Mouse (Mus musculus) v-Abl transformed pro-B cells (cell line): ENCODE data around the gene Cp.
"Not testable (repeated sequence)": the region's sequence is repeated elsewhere in the genome, so short reads cannot be mapped to it uniquely, and the experiment has no call there.

ENCODE experiments used
- in situ Hi-C, 2 experiments: fragments of 400-800 bp; cut with MboI; formaldehyde crosslinking; loops; one replicate each; pipeline ENCODE4 v1.15.1; 2025; ENCODE audit not compliant: unreplicated experiment in 2 of 2

The Cp gene

GRCm38 (mm10) chr3:19956885-19957284, at the start of gene Cp:
Cp (plus strand) TSS chr3:19957054.
- in situ Hi-C loops, result no loop called here

- in situ Hi-C loops, result no loop called here
Measured at GRCm38 (mm10) chr3:19948552-19948951, 8.3 kb upstream of the Cp start.

- in situ Hi-C loops, result not testable (repeated sequence)
Measured at GRCm38 (mm10) chr3:19949401-19949800, 7.5 kb upstream of the Cp start.

- in situ Hi-C loops, result no loop called here
Measured at GRCm38 (mm10) chr3:19953425-19953824, 3.4 kb upstream of the Cp start.

GRCm38 (mm10) chr3:19953865-19954264, 3.0 kb upstream of the Cp start:
- in situ Hi-C loops, result no loop called here

GRCm38 (mm10) chr3:19958031-19958430, 1.2 kb downstream of the Cp start:
- in situ Hi-C loops, result no loop called here

GRCm38 (mm10) chr3:19958983-19959382, 2.1 kb downstream of the Cp start:
- in situ Hi-C loops, result no loop called here

GRCm38 (mm10) chr3:19960570-19961114, 3.8 kb downstream of the Cp start:
- in situ Hi-C loops, result no loop called here

GRCm38 (mm10) chr3:19961341-19961740, 4.5 kb downstream of the Cp start:
- in situ Hi-C loops, result no loop called here

- in situ Hi-C loops, result no loop called here
Measured at GRCm38 (mm10) chr3:19962769-19963513, 6.1 kb downstream of the Cp start.

GRCm38 (mm10) chr3:19964625-19965188, 7.9 kb downstream of the Cp start:
- in situ Hi-C loops, result no loop called here

- in situ Hi-C loops, result no loop called here
Measured at GRCm38 (mm10) chr3:19965239-19965638, 8.4 kb downstream of the Cp start.

- in situ Hi-C loops, result no loop called here
Measured at GRCm38 (mm10) chr3:19966072-19966471, 9.2 kb downstream of the Cp start.

- in situ Hi-C loops, result no loop called here
Measured at GRCm38 (mm10) chr3:19978474-19978873, 21.6 kb downstream of the Cp start.

- in situ Hi-C loops, result no loop called here
Measured at GRCm38 (mm10) chr3:19981156-19981555, 24.3 kb downstream of the Cp start.

GRCm38 (mm10) chr3:19982846-19983245, 26.0 kb downstream of the Cp start:
- in situ Hi-C loops, result no loop called here

- in situ Hi-C loops, result no loop called here
Measured at GRCm38 (mm10) chr3:19986123-19986522, 29.3 kb downstream of the Cp start.

- in situ Hi-C loops, result no loop called here
Measured at GRCm38 (mm10) chr3:19990031-19990430, 33.2 kb downstream of the Cp start.

- in situ Hi-C loops, result no loop called here
Measured at GRCm38 (mm10) chr3:19992388-19992787, 35.5 kb downstream of the Cp start.

GRCm38 (mm10) chr3:19999551-19999950, 42.7 kb downstream of the Cp start:
- in situ Hi-C loops, result no loop called here

- in situ Hi-C loops, result loop anchor here in 1 of 2 experiments (10.0 kb wide), 1 partner anchor 194 kb away; no protein-coding TSS in a partner anchor
Measured at GRCm38 (mm10) chr3:20000806-20001205, 44.0 kb downstream of the Cp start.

GRCm38 (mm10) chr3:20002786-20003185, 45.9 kb downstream of the Cp start:
- in situ Hi-C loops, result loop anchor here in 1 of 2 experiments (10.0 kb wide), 1 partner anchor 192 kb away; no protein-coding TSS in a partner anchor
